Mouse (Mus musculus): Measurements from ENCODE around the gene Hbb-bt.
A peak's percentile ranks its signal among the peaks of the same experiment; 100 is the strongest.
"Not testable (repeated sequence)": the region's sequence is repeated elsewhere in the genome, so short reads cannot be mapped to it uniquely, and the experiment has no call there.

Gene Hbb-bt

GRCm38 (mm10) chr7:103808971-103809800 lies 4.6 kb downstream of the Hbb-bt start:
- ATAC-seq (ENCODE audit: low TSS enrichment) = no peak

- not testable (repeated sequence) for ATAC-seq (ENCODE audit: low TSS enrichment)
Measured at GRCm38 (mm10) chr7:103808120-103808519, 5.7 kb downstream of the Hbb-bt start.

GRCm38 (mm10) chr7:103806856-103807255 lies 6.9 kb downstream of the Hbb-bt start:
- ATAC-seq (ENCODE audit: low TSS enrichment) = peak; percentile 62

- no peak for ATAC-seq (ENCODE audit: low TSS enrichment)
Measured at GRCm38 (mm10) chr7:103792669-103793388, 21.0 kb downstream of the Hbb-bt start.

- no peak for ATAC-seq (ENCODE audit: low TSS enrichment)
Measured at GRCm38 (mm10) chr7:103791721-103792120, 22.1 kb downstream of the Hbb-bt start, which contains the start of gene Olfr67. Gene Olfr67 (minus strand): TSS chr7:103791821.

GRCm38 (mm10) chr7:103779598-103779997 lies 34.2 kb downstream of the Hbb-bt start, which contains the start of gene Olfr68:
Gene Olfr68 (minus strand): TSS chr7:103779698.
- ATAC-seq (ENCODE audit: low TSS enrichment) = no peak

- not testable (repeated sequence) for ATAC-seq (ENCODE audit: low TSS enrichment)
Measured at GRCm38 (mm10) chr7:103777652-103778051, 36.1 kb downstream of the Hbb-bt start.

GRCm38 (mm10) chr7:103771494-103771893 lies 42.3 kb downstream of the Hbb-bt start, which contains the start of gene Olfr69:
Gene Olfr69 (minus strand): TSS chr7:103771594.
- ATAC-seq (ENCODE audit: low TSS enrichment) = no peak

- ATAC-seq (ENCODE audit: low TSS enrichment) = not testable (repeated sequence)
Measured at GRCm38 (mm10) chr7:103767687-103768086, 46.1 kb downstream of the Hbb-bt start.

Measured in frontal cortex, adult (tissue).